Mouse (Mus musculus): Measurements from ENCODE around the gene Asphd2. TPM values are rescaled to one million over a fixed set of nuclear protein-coding genes. Genes with fewer than 3 reads are reported as not detected.

The Asphd2 gene
- total and polyA plus RNA-seq, 3 experiments, result 0.50 to 0.89 (median 0.88) TPM

DNA sequence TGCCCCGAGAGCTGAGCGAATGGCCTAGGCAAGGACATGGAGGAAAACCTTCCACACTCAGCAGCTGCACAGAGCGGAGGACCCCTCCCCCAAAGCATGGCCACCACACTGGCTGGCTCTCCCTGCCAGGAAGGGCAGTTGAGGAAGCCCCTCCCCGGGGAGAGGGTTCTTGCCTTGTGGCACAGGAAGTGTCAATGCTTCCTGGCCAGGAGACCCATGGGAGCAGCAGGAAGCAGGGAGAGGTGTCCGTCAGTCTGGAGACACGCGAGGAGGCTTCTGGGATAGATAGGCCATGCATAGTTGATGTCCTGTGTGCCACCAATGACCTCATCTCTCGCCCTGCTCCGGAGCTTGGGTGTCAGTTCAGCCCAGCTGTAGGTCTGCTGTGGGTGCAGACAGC lies 38.3 kb downstream of the Asphd2 start:
- no peaks in the 10 kb centered on the region for H3K27me3 ChIP-seq (ENCODE audit: control insufficient read depth, insufficient read depth, low read length)
- 61% methylated on average over 9 of the region's 9 CpGs for WGBS
- H3K4me3 ChIP-seq, result no peak overlapping the region
- intact Hi-C loops (cut with DNase I), result no loop called here
- DNase-seq, result peak; percentile 44 to 48
- H3K4me1 ChIP-seq (ENCODE audit: control insufficient read depth, insufficient read depth, low read length), result no peaks in the 10 kb centered on the region
- no peak overlapping the region; the same call in 1 of the 2 replicates for H3K27ac ChIP-seq
- H3K36me3 ChIP-seq (ENCODE audit: control insufficient read depth, insufficient read depth, low read length), result no peaks in the 10 kb centered on the region
- no peaks in the 10 kb centered on the region for H3K79me2 ChIP-seq (replicated peaks; ENCODE audit: control insufficient read depth, insufficient read depth, low read length)
- H3K9ac ChIP-seq (ENCODE audit: low read depth, low read length), result no peak overlapping the region
- TF ChIP-seq POLR2A (IDR thresholded peaks at IDR 0.05; ENCODE audit: insufficient read depth, low read depth, low read length), result no peak
- no peak for TF ChIP-seq EP300 (IDR thresholded peaks at IDR 0.05; ENCODE audit: insufficient read depth, low read depth, low read length)
- no peak for TF ChIP-seq CTCF (IDR thresholded peaks at IDR 0.05)

DNA sequence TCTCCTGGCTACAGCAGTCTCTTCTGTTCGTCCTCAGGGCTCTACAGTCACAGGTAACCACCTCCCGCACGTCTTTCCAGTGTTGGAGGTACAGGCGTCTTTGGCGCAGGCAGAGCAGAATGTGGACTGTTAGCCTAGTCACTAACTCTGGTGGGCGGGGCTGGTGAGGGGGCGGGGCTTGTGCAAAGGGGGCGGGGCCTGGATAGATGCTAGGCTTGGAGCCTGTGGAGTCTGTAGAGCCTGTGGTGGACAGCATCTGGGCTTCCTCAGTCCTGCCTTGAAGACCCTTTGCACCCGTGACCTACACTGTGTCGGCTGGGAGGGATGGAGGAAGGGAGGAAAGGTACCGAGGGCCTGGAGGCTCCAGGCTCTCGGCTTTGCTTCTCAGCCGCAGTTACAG lies 38.8 kb downstream of the Asphd2 start, which contains the start of gene Gm6583:
TSS of gene Gm6583 (minus strand) at position 124 of the 400 bp plus-strand sequence.
- Histone ChIP-seq H3K27ac (peak within 1 kb of the TSS; percentile 31), H3K9ac (ENCODE audit: low read depth, low read length) (no peak within 1 kb of the TSS), H3K4me3 (no peak within 1 kb of the TSS), H3K4me1 (ENCODE audit: control insufficient read depth, insufficient read depth, low read length) (no peaks in the 10 kb centered on the region), H3K79me2 (replicated peaks; ENCODE audit: control insufficient read depth, insufficient read depth, low read length) (no peaks in the 10 kb centered on the region), H3K27me3 (ENCODE audit: control insufficient read depth, insufficient read depth, low read length) (no peaks in the 10 kb centered on the region), H3K36me3 (ENCODE audit: control insufficient read depth, insufficient read depth, low read length) (no peaks in the 10 kb centered on the region)
- 64% methylated on average over 13 of the region's 13 CpGs for WGBS
- TF ChIP-seq CTCF (IDR thresholded peaks at IDR 0.05) (no peak), POLR2A (IDR thresholded peaks at IDR 0.05; ENCODE audit: insufficient read depth, low read depth, low read length) (no peak), EP300 (IDR thresholded peaks at IDR 0.05; ENCODE audit: insufficient read depth, low read depth, low read length) (no peak)
- DNase-seq, result no peak
- intact Hi-C loops (cut with DNase I), result no loop called here

DNA sequence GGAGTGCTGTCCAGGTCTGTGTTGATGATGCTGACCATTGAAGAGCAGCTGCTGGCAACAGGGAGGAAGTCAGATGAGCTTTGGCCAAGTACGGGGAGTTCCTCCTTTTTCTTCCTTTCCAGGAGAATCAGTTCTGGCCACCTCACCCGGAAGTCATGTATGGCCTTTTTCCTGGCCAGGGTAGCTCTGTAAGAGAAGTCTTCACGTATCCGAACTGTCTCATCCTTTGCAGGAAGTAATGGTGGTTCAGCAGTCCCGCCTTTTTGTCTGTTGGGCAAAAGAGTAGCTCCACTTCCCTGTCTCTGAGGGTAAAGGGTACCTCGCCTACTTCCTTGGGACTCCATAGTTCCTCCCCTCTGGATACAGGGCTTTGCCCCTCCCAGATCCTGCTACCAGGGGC lies 39.2 kb downstream of the Asphd2 start:
- TF ChIP-seq POLR2A (IDR thresholded peaks at IDR 0.05; ENCODE audit: insufficient read depth, low read depth, low read length) (no peak), EP300 (IDR thresholded peaks at IDR 0.05; ENCODE audit: insufficient read depth, low read depth, low read length) (no peak), CTCF (IDR thresholded peaks at IDR 0.05) (no peak)
- H3K79me2 ChIP-seq (replicated peaks; ENCODE audit: control insufficient read depth, insufficient read depth, low read length), result no peaks in the 10 kb centered on the region
- no peaks in the 10 kb centered on the region for H3K36me3 ChIP-seq (ENCODE audit: control insufficient read depth, insufficient read depth, low read length)
- DNase-seq, result no peak
- H3K4me1 ChIP-seq (ENCODE audit: control insufficient read depth, insufficient read depth, low read length), result no peaks in the 10 kb centered on the region
- H3K9ac ChIP-seq (ENCODE audit: low read depth, low read length), result no peak overlapping the region
- intact Hi-C loops (cut with DNase I), result no loop called here
- peak overlapping the region; percentile 31 for H3K27ac ChIP-seq
- H3K4me3 ChIP-seq, result no peak overlapping the region
- H3K27me3 ChIP-seq (ENCODE audit: control insufficient read depth, insufficient read depth, low read length), result no peaks in the 10 kb centered on the region
- WGBS, result 55% methylated on average over 6 of the region's 6 CpGs

DNA sequence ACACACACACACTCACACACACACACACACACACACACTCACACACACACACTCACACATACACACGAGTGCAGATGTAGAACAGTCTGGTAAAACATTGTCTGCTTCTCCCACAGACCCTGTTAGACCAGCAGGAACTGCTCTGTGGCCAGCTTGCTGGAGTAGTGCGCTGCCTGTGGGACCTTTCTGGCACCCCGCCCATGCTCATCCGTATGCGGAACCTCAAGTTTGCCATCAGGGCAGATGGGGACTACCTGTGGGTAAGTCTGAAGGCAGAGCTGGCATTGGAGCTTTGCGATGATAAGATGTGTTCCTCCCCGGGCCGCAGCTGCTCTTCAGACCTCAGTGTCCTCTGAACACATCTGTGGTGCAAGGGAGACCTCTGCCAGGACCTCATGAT lies 45.5 kb downstream of the Asphd2 start:
- TF ChIP-seq EP300 (IDR thresholded peaks at IDR 0.05; ENCODE audit: insufficient read depth, low read depth, low read length), result no peak
- no peak for TF ChIP-seq POLR2A (IDR thresholded peaks at IDR 0.05; ENCODE audit: insufficient read depth, low read depth, low read length)
- TF ChIP-seq CTCF (IDR thresholded peaks at IDR 0.05), result no peak
- Histone ChIP-seq H3K79me2 (replicated peaks; ENCODE audit: control insufficient read depth, insufficient read depth, low read length) (no peaks in the 10 kb centered on the region), H3K36me3 (ENCODE audit: control insufficient read depth, insufficient read depth, low read length) (no peaks in the 10 kb centered on the region), H3K9ac (ENCODE audit: low read depth, low read length) (no peak overlapping the region), H3K27ac (no peak overlapping the region), H3K27me3 (ENCODE audit: control insufficient read depth, insufficient read depth, low read length) (no peaks in the 10 kb centered on the region), H3K4me1 (ENCODE audit: control insufficient read depth, insufficient read depth, low read length) (0 out of 2 replicates have a peak, but pooled peaks cover 1% of the 10 kb centered on the region), H3K4me3 (no peak overlapping the region)
- DNase-seq, result no peak
- 89% methylated on average over 8 of the region's 8 CpGs for WGBS
- intact Hi-C loops (cut with DNase I), result no loop called here

DNA sequence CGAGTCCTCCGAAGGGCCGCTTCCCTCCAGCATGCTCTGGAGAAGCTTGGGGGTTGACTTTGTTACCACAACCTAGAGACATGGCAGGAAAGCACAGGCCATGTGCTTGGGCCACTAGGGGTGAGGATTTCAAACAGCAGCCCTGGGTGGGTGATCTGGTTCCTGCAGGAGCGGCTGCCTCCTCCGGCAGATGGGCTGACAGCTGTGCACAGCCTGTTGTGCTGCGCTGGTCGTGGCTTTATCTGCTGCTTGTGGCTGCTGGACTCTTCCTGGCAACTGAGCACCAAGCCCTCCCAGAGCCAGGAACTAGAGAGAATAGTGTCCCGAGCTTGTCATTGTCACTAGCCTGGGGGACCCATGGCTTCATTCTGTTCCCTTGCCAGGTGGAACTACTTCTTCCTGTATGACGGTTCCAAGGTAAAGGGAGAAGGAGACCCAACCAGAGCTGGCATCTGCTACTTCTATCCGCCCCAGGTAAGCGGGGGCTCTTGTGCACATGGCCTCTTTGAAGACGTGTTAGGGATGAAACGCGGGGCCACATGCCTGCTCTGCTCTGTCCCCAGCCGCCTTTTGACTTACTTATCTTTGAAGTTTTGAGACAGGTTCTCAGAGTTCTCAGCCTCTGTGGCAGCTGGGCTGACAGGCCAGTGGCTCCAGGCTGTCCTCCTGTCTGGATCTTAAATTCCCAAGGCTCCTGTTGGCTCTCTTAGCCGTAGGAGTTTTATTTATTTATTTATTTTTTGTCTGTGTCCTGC lies 48.3 kb downstream of the Asphd2 start:
- DNase-seq, result peak in 1 of 2 experiments; percentile 34
- H3K4me3 ChIP-seq, result no peak overlapping the region
- TF ChIP-seq POLR2A (IDR thresholded peaks at IDR 0.05; ENCODE audit: insufficient read depth, low read depth, low read length) (no peak), EP300 (IDR thresholded peaks at IDR 0.05; ENCODE audit: insufficient read depth, low read depth, low read length) (0 out of 2 replicates have a peak, but pooled peaks have one; percentile 15)

More for the DNA sequence above, 48.3 kb downstream of the Asphd2 start:
- no peaks in the 10 kb centered on the region for H3K79me2 ChIP-seq (replicated peaks; ENCODE audit: control insufficient read depth, insufficient read depth, low read length)
- H3K36me3 ChIP-seq (ENCODE audit: control insufficient read depth, insufficient read depth, low read length), result no peaks in the 10 kb centered on the region
- 78% methylated on average over 16 of the region's 16 CpGs for WGBS
- H3K9ac ChIP-seq (ENCODE audit: low read depth, low read length), result no peak overlapping the region
- no peaks in the 10 kb centered on the region for H3K27me3 ChIP-seq (ENCODE audit: control insufficient read depth, insufficient read depth, low read length)
- no peak overlapping the region for H3K27ac ChIP-seq
- peaks cover 3% of the 10 kb centered on the region for H3K4me1 ChIP-seq (ENCODE audit: control insufficient read depth, insufficient read depth, low read length)
- intact Hi-C loops (cut with DNase I), result no loop called here

Measured in heart, adult 2 months (tissue).